Mouse (Mus musculus) thymus, adult 2 months (tissue): Measurements from ENCODE around the gene Medag. TPM values are rescaled to one million over a fixed set of nuclear protein-coding genes. Genes with fewer than 3 reads are reported as not detected.

Source experiments
- DNase-seq: peaks from one replicate; pipeline ENCODE4 v3.0.0; 2021
- H3K27ac ChIP-seq: fragments of 200-500 bp; 2 replicates; pipeline ENCODE4 v1.5.1; 2012; ENCODE audit warnings: low read length, control low read depth; ENCODE audit not compliant: control insufficient read depth, insufficient read depth
- H3K27me3 ChIP-seq: fragments of 200-500 bp; 2 replicates; pipeline ENCODE4 v1.6.1; 2012; ENCODE audit warnings: mild to moderate bottlenecking, low read length, moderate library complexity, mixed read lengths; ENCODE audit not compliant: control insufficient read depth, insufficient read depth
- H3K36me3 ChIP-seq: fragments of 200-500 bp; 2 replicates; pipeline ENCODE4 v1.6.1; 2012; ENCODE audit warnings: mild to moderate bottlenecking, low read length, moderate library complexity; ENCODE audit not compliant: control insufficient read depth, insufficient read depth
- H3K4me1 ChIP-seq: fragments of 200-500 bp; replicated peaks from 2 replicates; pipeline ENCODE4 v1.6.1; 2012; ENCODE audit warnings: low read length; ENCODE audit not compliant: control insufficient read depth, insufficient read depth
- H3K4me3 ChIP-seq: fragments of 200-500 bp; 2 replicates; pipeline ENCODE4 v1.5.1; 2012; ENCODE audit warnings: mild to moderate bottlenecking, low read length, control low read depth, moderate library complexity; ENCODE audit not compliant: control insufficient read depth, insufficient read depth
- CTCF ChIP-seq: fragments of 200-500 bp; IDR thresholded peaks from 2 replicates; pipeline ENCODE4 v1.5.1; 2012; ENCODE audit warnings: mild to moderate bottlenecking, control low read depth, low read length, moderate library complexity, borderline replicate concordance; ENCODE audit not compliant: control insufficient read depth, poor library complexity, insufficient read depth; ENCODE audit errors: extremely low read depth
- POLR2A ChIP-seq: fragments of 200-500 bp; IDR thresholded peaks from 2 replicates; pipeline ENCODE4 v1.6.1; 2012; ENCODE audit warnings: mild to moderate bottlenecking, low read length, control low read depth, moderate library complexity; ENCODE audit not compliant: control insufficient read depth, poor library complexity, insufficient read depth; ENCODE audit errors: extremely low read depth
- WGBS: fragments of 180-500 bp; shearing (Covaris S2); methylation state at CpG from one replicate; pipeline ENCODE4 v1.1.7; 2018; 5-methylcytosine and 5-hydroxymethylcytosine counted together
- polyA plus RNA-seq: library from polyadenylated mRNA; depleted of rRNA; stranded (reverse); fragments of >200 nt; gene quantifications from 2 replicates; pipeline ENCODE4 v1.2.3, GENCODE M21; 2012

Gene Medag
- polyA plus RNA-seq, 1 experiment: 2.8 TPM

DNA sequence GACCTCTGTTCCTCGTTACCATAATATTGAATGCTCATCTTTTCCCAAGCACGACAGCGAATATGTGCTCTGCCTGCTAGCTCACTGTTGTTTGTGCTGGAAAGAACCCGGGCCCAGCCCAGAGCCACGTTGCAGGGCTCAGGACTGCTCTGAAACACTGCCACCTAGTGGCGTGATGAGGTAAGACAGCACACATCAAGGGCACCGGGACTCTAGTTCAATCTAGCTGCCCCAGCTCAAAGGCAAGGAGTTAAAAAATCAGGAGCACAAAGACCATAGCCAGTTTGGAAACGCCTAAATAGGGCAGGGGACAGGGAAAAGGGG lies 35.7 kb upstream of the Medag start:
- TF ChIP-seq CTCF (peak; percentile 95), POLR2A (no peak)
- Histone ChIP-seq H3K27me3 (no peaks in the 10 kb centered on the region), H3K4me1 (peaks cover 52% of the 10 kb centered on the region), H3K27ac (peak overlapping the region; percentile 78), H3K4me3 (peak overlapping the region; percentile 25), H3K36me3 (no peaks in the 10 kb centered on the region)
- DNase-seq: peak; percentile 93
- 2% methylated on average over 8 of the region's 8 CpGs for WGBS

GRCm38 (mm10) chr5:149376367-149376766 lies 35.2 kb upstream of the Medag start:
- H3K27me3 ChIP-seq: no peaks in the 10 kb centered on the region
- WGBS: 88% methylated on average over 7 of the region's 7 CpGs
- H3K4me1 ChIP-seq: peaks cover 52% of the 10 kb centered on the region
- TF ChIP-seq POLR2A: no peak
- TF ChIP-seq CTCF: no peak
- H3K27ac ChIP-seq: no peak overlapping the region
- DNase-seq: no peak
- no peaks in the 10 kb centered on the region for H3K36me3 ChIP-seq
- H3K4me3 ChIP-seq: no peak overlapping the region

DNA sequence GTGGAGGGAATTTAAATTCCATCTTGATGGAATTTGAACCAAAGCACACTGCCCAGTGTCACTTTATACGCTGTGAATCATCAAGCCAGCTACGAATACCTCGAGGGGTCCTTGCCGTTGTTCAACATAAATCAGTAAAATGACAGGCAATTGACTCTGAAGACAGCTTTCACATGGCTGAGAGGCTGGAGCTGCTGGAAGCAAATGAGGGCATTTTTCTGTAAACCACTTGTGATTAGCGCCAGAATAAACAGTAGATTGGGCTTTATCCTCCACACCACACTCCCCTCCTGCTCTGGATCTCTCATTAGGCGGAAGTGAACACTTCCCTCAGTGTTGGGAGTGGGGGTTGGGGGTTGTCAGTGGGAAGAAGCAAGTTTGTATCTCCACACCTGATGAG lies 34.3 kb upstream of the Medag start:
- no peak overlapping the region for H3K27ac ChIP-seq

DNA sequence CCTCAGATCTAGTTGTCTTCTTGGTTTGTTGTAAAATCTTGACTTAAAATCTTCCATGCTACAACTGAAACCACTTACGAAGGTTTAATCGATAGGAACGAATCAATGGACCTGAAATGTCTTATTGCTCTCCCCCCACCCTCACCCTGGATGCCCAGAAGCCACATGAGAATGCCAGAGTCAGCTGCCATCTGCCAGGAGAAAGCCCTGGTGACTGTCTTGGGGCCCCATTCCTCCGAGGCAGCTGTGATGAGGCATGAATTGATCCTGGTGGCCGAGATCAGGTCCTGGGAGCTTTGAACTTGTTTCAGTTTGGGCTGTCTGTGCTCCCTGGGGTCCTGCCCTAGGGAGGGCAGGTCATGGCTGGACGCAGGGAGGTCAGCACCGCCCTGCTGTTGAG lies 33.0 kb upstream of the Medag start:
- no peak overlapping the region for H3K4me3 ChIP-seq
- no peaks in the 10 kb centered on the region; the same call in 1 of the 2 replicates for H3K36me3 ChIP-seq
- DNase-seq: peak; percentile 32
- WGBS: 94% methylated on average over 7 of the region's 7 CpGs
- H3K27ac ChIP-seq: no peak overlapping the region
- H3K4me1 ChIP-seq: peaks cover 39% of the 10 kb centered on the region
- no peaks in the 10 kb centered on the region for H3K27me3 ChIP-seq
- TF ChIP-seq CTCF (no peak), POLR2A (no peak)

More for the DNA sequence above, 34.3 kb upstream of the Medag start:
- 53% methylated on average over 6 of the region's 6 CpGs for WGBS
- Histone ChIP-seq H3K4me3 (no peak overlapping the region), H3K27me3 (no peaks in the 10 kb centered on the region), H3K4me1 (peaks cover 51% of the 10 kb centered on the region), H3K36me3 (no peaks in the 10 kb centered on the region; the same call in 1 of the 2 replicates)
- no peak for TF ChIP-seq POLR2A
- TF ChIP-seq CTCF: no peak
- DNase-seq: no peak

GRCm38 (mm10) chr5:149379131-149379784 lies 32.3 kb upstream of the Medag start:
- Histone ChIP-seq H3K27me3 (no peaks in the 10 kb centered on the region), H3K27ac (no peak overlapping the region), H3K4me3 (no peak overlapping the region), H3K4me1 (peaks cover 32% of the 10 kb centered on the region), H3K36me3 (no peaks in the 10 kb centered on the region; the same call in 1 of the 2 replicates)
- 94% methylated on average over 16 of the region's 16 CpGs for WGBS
- no peak for TF ChIP-seq POLR2A
- TF ChIP-seq CTCF: no peak
- DNase-seq: no peak

DNA sequence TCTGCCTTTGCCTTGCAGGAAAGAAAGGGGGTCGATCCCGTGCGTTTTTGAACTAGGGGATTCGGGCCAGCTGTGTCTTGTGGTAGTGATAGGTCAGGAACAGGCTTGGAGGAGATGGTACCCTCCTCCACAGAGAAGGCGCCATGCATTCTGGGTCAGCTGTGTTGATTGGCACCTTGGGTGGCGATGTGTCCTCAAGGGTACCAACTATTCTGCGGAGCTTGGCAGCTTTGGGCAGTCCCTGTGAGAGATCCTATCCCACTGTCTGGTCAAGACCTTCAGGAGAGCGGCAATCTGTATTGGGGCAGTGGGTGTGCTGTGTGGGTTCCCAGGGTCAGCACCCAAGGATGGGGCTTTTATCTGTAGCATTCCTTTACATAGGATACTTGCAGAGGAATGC lies 31.7 kb upstream of the Medag start:
- DNase-seq: no peak
- 97% methylated on average over 8 of the region's 8 CpGs for WGBS
- Histone ChIP-seq H3K27me3 (no peaks in the 10 kb centered on the region), H3K36me3 (no peaks in the 10 kb centered on the region; the same call in 1 of the 2 replicates), H3K4me3 (no peak overlapping the region), H3K27ac (no peak overlapping the region), H3K4me1 (peaks cover 26% of the 10 kb centered on the region)
- no peak for TF ChIP-seq CTCF
- no peak for TF ChIP-seq POLR2A

- whole genome bisulfite sequencing: 71% methylated on average over 8 of the region's 8 CpGs
- TF ChIP-seq CTCF (no peak), POLR2A (no peak)
- no peak overlapping the region for H3K27ac ChIP-seq
Observed at GRCm38 (mm10) chr5:149380388-149380916, 31.1 kb upstream of the Medag start.

More at GRCm38 (mm10) chr5:149380388-149380916, 31.1 kb upstream of the Medag start:
- peaks cover 20% of the 10 kb centered on the region for H3K4me1 ChIP-seq
- no peaks in the 10 kb centered on the region for H3K27me3 ChIP-seq
- H3K36me3 ChIP-seq: peaks cover 3% of the 10 kb centered on the region; the same call in 1 of the 2 replicates
- no peak for DNase-seq
- no peak overlapping the region for H3K4me3 ChIP-seq
